Mouse (Mus musculus) cerebellum, adult (tissue): ENCODE measurements around the gene Fbln1.
"Not testable (repeated sequence)": the region's sequence is repeated elsewhere in the genome, so short reads cannot be mapped to it uniquely, and the experiment has no call there.

Source experiments
- ATAC-seq: cut with Nextera tagmentation; 2 replicates; pipeline ENCODE4 v1.9.2; 2017; ENCODE audit warnings: mild to moderate bottlenecking, moderate library complexity, mixed read lengths; ENCODE audit not compliant: insufficient number of reproducible peaks, low FRiP score, low TSS enrichment

Gene Fbln1

DNA sequence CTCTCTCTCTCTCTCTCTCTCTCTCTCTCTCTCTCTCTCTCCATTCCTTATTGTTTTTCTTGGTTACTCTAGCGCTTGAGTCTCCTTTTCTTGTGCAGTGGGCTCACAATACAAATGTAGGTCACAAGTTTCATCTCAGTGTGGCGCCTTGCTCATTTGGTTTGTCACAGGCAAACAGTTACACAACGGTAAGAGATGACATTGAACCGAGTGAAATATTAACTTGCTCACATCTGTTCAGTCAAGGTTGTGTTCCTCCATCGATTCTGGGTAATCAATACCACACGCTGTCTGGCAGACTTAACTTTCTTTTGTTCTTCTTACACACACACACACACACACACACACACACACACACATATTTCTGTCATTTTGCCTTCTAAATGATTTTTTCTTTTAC is 124.3 kb downstream of the Fbln1 start:
- ATAC-seq: no peak

DNA sequence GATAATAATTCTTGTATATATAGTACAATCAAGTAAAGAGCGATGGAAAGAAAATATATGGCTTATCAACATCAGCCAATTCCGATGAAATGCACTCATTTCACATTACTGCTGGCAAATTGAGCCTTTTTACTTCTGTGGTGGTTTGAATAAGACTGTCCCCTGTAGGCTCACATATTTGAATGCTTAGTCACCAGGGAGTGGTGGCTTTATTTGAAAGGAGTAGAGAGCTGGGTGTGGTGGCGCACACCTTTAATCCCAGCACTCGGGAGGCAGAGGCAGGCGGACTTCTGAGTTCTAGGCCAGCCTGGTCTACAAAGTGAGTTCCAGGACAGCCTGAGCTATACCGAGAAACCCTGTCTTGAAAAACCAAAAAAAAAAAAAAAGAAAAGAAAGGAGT is 127.8 kb downstream of the Fbln1 start:
- not testable (repeated sequence) for ATAC-seq

DNA sequence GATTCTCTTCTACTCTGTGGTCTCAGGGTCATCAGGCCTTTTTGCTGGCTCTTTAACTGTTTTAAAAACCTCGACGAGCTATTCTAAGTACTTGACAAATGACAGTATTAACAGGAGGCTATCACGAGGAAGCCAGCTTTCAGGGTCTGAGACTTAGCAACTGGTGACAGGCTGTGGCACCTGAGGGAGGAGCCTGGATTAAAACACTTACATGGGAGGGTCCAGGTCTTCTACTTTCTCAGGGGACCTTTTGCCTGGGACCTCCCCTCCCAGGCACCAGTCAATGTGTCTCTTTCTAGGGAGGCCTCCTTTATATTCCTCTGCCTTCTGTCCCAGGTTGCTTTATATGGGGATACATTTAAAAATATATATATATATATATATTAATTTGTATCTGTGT is 128.5 kb downstream of the Fbln1 start:
- no peak for ATAC-seq

GRCm38 (mm10) chr15:85335671-85336300 is 130.0 kb downstream of the Fbln1 start, which contains the start of gene Atxn10:
Gene Atxn10, plus strand, starts transcription at chr15:85336245.
- ATAC-seq: 0 out of 2 replicates have a peak, but pooled peaks have one; percentile 26
